Mouse (Mus musculus) lung, postnatal 25 days (tissue): ENCODE data around the gene Maml3.

Experiments
- DNase-seq: peaks from one replicate; pipeline ENCODE4 v3.0.0; 2022; ENCODE audit warnings: low spot score

Maml3 gene

GRCm38 (mm10) chr3:51661376-51661775 is 443.5 kb downstream of the Maml3 start:
- DNase-seq, result no peak

GRCm38 (mm10) chr3:51660821-51661276 is 444.0 kb downstream of the Maml3 start:
- DNase-seq, result peak; percentile 51

DNA sequence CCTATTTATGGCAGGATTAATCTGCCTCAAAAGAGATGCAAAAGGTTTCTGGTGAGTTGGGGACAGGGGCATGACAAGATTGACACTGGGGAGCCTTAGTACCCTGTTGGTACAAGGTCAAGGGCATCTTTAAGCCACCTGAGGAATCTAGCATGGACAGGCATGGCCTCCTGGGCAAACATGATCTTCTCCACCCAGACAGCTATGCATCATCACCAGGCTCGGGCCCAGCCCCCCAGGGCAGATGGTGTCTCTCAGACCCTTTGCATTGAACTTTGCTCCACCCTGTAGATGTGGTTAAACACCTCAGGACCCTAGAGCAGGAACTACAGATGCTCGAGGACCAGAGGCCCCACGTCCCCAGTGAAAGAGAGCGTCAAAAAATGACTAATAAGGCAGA is 444.8 kb downstream of the Maml3 start, which contains the start of gene Mgst2:
Gene Mgst2 (plus strand): TSS at position 301 of the 400 bp plus-strand sequence.
- DNase-seq, result no peak

GRCm38 (mm10) chr3:51659415-51659814 is 445.5 kb downstream of the Maml3 start:
- no peak for DNase-seq

DNA sequence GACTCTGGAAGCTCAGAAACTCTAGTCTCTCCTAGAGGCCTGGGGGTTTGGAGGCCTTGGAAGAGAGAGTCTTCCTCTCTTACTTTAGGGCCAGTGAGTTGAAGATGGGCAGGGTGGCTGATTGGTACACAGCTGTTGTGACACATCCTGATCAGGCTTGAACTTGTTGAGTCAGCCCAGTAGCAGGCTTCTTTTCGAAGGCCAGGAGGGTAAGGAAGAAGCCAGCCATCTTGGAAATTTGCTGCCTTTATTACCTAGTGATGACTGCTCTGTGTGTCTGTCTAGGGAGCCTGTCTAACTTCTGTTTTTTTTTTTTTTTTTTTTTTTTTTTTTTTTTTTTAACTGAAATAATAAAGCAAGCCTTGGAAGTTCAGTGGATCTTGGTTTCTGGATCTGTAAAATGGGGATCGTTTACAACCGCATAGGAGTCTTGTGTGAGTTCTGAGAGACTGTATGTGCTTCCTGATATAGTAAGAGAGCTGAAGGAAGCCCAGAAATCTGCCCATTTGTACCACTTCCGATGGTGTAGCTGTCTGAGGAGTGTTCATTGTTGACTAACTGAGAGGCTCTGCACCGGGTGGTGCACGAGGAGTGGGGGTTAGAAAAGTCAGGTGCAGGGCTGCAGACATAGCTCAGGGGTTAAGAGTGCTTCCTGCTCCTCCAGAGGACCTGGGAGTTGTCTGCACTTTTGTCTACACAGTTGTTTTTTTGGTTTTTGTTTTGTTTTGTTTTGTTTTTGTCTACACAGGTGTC is 450.4 kb downstream of the Maml3 start:
- peak; percentile 35 for DNase-seq

GRCm38 (mm10) chr3:51652701-51653100 is 452.2 kb downstream of the Maml3 start:
- no peak for DNase-seq

- DNase-seq, result peak; percentile 92
Measured at GRCm38 (mm10) chr3:51652292-51652691, 452.6 kb downstream of the Maml3 start.

GRCm38 (mm10) chr3:51651149-51651548 is 453.7 kb downstream of the Maml3 start:
- no peak for DNase-seq

DNA sequence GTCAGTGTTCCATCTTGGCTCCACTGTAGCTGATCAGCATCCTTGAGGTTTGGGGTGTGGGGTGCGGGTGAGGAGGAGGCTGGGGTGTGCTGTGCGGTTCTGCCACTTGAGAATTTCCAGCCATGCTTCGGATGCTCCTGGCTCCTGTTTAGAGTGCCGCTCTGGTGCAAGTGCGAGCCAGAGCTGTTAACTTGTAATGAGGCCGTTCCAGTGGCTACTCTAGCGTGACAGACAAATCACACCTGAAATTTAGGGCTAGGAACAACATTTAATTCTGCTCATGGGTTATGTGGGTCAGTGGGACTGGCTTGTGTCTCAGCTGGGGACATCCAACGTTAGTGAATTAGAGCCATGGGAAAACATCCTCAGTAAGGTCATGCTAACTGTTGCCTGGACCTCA is 454.9 kb downstream of the Maml3 start:
- DNase-seq, result no peak

GRCm38 (mm10) chr3:51649426-51649825 is 455.4 kb downstream of the Maml3 start:
- DNase-seq, result no peak

DNA sequence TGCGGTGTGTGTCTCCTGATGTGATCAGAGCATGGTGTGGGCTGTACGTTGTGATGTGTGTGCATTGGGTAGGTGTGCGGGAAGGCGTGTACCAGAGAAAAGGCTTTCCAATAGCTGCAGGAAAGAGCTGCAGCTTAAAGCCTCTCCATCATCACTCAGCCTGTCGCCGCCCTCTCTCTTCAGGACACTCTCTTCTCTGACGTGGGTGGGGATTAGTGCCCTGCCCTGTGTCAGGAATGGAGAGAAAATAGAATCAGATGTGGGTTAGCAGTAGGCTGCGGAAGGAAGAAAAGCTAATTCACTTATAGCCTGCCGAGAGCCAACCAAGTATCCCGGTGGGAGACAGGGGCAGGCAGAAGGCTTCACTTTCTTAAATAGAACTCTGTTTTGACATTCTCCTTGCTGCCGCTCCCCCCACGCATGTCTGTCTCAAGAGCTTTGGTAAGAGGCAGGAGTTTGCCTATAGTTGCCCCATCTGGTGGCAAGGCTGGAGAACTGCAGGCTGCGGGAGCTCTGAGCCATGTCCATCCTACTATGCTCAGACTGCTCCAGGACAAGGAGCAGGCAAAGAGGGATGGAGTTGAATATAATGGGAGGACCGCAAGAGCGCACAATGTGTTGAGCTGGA is 456.7 kb downstream of the Maml3 start:
- peak; percentile 86 for DNase-seq

- no peak for DNase-seq
Measured at GRCm38 (mm10) chr3:51647356-51647755, 457.5 kb downstream of the Maml3 start.

DNA sequence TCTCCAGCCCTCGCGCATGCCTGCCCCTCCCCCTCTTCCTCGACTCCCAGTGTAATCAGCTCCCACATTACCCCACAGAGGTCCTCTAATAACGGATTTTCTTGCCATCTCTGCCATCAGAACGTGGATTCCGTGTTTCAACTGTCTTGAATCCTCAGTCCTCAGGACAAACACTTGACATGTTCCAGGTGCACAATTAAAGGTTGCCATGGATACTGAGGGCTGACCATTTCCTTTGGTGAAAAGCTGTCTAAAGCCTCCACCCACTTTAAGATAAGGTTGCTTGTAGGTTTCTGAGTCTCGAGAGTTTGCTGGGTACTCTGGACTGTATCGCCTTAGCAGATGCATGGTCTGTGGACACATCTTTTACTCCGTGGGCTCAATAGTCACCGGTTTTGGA is 458.6 kb downstream of the Maml3 start:
- no peak for DNase-seq

DNA sequence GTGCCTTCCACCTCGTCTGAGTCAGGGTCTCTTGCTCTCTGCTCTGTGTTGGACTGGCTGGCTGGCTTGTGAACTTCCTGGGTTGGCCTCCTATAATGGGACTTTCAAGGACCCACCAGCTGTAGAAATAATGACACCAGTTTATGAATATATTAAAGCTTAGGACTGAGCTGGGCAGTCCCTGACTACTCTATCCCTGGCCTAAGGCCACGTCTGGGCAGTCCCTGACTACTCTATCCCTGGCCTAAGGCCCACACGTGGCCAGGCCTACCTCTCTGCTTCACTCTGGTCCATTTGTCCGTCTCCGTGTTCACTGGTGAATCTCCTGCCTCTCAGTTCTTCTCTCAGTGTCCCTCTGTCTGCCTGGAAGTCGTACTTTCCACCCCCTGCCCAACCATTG is 459.4 kb downstream of the Maml3 start:
- no peak for DNase-seq

- DNase-seq, result no peak
Measured at GRCm38 (mm10) chr3:51638260-51638659, 466.6 kb downstream of the Maml3 start.

DNA sequence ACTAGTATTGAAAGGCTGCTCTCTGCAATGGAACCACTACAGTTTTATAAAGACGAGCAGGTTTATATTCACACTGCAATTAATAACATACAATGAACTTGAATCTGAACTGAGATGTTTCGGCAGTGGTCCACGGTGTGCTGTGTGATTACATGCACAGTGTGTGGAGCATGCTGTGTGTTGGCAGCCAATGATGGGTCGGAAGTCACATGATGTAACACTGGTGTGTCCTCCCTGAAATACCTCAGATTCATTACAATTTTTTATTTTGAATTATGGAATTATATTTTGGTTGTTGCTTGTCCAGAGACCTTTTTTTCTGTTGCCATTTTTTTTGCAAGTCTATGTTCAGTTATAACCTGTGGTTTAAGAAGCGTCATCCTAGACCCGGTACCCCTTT is 467.6 kb downstream of the Maml3 start:
- no peak for DNase-seq

GRCm38 (mm10) chr3:51636700-51637099 is 468.2 kb downstream of the Maml3 start:
- no peak for DNase-seq

DNA sequence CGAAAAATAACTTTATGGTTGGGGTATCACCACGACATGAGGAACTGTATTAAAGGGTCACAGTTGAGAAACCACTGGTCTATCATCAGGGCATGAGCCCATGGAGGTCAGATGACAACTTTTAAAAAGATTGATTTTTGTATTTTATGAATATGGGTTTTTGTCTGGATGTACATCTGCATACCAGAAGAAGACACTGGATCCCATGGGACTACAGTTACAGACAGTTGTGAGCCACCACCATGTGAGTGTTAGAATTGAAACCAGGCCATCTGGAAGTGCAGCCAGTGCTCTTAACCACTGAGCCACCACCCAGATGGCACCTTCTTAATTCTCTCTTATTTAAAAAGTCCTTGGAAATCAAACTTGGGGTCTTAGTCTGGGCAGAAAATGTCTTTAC is 468.9 kb downstream of the Maml3 start:
- no peak for DNase-seq
